Mouse (Mus musculus): ENCODE data around the gene Filip1.

The Filip1 gene

GRCm38 (mm10) chr9:79947973-79948372 is 64.7 kb downstream of the Filip1 start:
- no peak for DNase-seq (ENCODE audit: low spot score)

DNA sequence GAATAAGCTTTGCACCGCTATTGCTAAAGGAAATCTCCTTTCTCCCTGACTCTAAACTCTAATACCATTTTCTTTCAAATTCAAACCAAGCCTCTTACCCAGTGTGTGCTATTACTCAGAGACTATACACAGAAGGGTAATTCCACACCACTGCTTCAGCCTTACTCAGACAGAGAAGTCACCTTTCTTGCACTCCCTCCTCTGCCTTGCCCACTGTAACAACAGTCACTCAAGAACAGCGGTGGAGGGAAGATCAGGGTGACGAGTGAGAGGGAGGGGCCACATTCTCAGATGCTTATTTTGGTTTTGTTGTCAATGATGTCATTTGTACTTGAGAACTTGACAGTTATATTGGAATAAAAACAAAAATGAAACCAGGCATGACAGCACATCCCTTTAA is 65.2 kb downstream of the Filip1 start:
- DNase-seq (ENCODE audit: low spot score) = no peak

DNA sequence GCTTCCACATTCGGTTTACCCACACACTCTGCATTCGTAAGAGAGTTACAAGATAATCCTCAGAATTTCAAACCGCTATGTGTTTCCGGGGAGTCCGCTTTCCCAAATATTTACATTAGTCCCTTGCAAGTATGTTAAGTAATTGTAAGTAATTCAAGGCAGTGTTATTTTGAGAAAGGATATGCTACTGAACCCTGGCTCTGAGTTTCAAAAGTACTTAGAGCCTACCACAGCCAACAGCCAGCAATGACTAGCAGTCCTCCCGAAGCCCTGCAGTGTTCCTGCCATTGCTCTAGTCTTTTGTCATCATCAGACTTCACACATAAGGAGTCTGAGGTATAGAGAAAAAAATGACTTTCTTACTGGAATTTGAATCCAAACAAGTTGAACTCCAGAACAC is 67.8 kb downstream of the Filip1 start:
- no peak for DNase-seq (ENCODE audit: low spot score)

DNA sequence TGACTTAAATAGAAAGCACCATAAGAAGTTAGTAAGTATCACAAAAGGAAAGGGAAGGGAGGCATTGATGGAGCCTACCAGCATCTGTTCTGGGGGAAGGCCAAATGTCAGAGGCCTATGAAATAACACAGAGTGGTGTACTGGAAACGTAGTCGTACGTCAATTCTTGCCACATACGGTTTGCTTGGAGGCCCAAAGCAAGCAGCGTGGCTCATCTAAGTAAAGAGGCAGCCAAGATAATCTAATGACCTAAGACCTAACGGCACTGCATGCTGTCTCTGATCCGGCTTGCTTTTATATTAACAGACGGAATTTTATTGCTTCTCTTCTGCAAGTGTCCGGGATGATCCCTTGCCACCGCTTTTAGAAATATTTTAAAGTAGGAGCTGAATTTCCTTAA is 68.7 kb downstream of the Filip1 start:
- no peak for DNase-seq (ENCODE audit: low spot score)

GRCm38 (mm10) chr9:79938416-79939206 is 74.0 kb downstream of the Filip1 start:
- DNase-seq (ENCODE audit: low spot score) = no peak

DNA sequence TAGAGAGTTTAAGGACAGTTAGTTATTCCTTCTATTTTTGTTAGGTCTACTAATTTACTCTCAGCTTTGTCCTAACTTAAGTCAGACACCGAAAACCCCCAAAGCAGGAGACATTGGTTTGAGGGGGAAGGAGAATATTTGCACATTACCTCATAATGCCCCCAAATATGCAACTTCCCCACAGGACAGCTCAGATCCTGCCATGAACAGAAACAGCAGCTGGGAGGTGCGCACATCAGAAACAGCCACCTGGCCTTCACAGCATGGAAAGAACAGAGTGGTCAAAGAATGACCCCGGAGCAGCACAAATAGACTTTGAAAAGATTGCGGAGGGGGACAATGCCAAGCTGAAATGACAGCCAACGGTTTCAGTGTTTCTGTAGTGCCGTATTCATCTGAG is 75.1 kb downstream of the Filip1 start:
- no peak for DNase-seq (ENCODE audit: low spot score)

GRCm38 (mm10) chr9:79932578-79932977 is 80.1 kb downstream of the Filip1 start:
- no peak for DNase-seq (ENCODE audit: low spot score)

GRCm38 (mm10) chr9:79928092-79928491 is 84.6 kb downstream of the Filip1 start:
- no peak for DNase-seq (ENCODE audit: low spot score)

DNA sequence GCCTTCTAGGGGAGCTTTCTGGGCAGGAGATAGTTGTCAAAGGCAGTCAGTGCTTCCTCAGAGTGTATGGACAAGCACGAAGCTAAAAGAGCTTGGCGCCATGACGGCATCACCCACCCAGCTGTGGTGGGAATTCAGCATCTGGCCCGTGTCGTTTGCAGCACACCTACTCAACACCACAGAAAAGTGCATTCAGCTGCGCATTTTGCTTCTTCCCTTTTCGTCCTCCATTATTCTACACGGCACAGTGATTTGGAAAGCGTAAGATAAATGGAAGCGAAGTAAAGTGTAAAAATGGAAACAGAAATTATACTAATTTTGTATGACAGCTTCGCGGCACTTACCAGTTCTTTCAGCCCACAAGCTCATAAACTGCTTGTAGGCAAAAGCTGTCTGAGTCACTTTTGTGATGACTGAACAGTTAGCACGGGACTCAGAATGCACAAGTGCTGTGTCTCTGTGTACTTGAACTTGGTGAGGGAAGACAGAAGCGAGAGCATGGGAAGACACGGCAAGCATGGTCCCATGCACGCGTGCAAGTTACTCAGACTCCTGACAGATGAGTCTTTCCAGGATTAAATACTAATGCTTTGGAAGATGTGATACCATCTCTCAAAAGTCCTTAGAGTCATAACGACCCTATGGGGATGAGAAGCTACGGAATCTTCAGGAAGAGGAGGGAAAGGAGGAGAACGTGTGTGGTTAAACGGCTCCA is 85.3 kb downstream of the Filip1 start:
- DNase-seq (ENCODE audit: low spot score) = no peak

DNA sequence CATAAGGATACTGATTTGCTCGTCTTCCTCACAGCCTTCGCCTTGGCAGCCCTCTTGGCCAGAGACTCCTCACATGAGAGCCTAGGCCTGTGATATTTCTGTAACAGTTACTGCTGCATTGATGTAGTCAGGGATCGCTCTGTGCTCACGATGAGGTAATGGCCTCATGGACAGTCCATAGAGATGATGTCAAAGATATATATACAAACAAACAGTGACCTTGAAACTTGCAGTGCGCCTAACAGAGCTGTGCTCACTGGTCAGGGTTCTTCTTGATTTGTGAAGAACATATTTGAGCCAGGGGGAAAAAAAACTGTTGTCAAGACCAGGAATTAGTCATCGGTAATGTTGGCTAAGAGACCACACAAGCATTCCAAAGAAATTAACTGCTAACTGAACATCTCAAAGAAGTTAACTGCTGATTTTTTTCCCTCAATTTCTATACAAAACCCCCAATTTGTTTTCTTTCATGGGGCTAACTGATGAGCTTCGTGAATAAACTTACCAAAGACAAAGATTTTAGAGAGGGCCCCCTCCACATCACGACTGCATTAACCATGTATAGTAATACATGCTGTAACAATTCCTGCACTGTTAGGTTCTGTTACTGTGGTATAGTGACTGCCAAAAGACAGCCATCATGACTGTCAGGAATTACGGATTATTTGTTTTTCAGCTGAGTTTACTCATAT is 86.0 kb downstream of the Filip1 start:
- DNase-seq (ENCODE audit: low spot score) = no peak

DNA sequence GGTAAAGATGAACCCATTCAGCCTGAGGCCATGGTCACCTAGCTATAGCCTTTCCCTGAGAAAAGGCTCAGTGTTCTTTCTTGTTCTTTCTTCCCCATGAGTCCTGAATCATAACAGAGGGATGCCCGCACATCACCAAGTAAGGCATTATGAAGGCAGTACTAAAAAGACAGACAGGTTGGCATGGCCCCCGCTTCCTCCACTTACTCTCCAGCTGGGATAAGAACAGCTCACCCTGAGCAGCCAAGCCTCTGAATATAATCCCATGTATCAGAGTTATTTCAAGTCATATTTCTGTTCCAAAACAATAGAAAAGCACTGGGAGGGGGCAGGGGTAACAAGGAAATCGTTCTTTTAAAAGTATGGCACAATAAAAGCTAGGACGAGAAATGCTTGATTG is 86.7 kb downstream of the Filip1 start:
- DNase-seq (ENCODE audit: low spot score) = no peak

GRCm38 (mm10) chr9:79923262-79923661 is 89.4 kb downstream of the Filip1 start:
- no peak for DNase-seq (ENCODE audit: low spot score)

GRCm38 (mm10) chr9:79922493-79922760 is 90.2 kb downstream of the Filip1 start:
- no peak for DNase-seq (ENCODE audit: low spot score)

DNA sequence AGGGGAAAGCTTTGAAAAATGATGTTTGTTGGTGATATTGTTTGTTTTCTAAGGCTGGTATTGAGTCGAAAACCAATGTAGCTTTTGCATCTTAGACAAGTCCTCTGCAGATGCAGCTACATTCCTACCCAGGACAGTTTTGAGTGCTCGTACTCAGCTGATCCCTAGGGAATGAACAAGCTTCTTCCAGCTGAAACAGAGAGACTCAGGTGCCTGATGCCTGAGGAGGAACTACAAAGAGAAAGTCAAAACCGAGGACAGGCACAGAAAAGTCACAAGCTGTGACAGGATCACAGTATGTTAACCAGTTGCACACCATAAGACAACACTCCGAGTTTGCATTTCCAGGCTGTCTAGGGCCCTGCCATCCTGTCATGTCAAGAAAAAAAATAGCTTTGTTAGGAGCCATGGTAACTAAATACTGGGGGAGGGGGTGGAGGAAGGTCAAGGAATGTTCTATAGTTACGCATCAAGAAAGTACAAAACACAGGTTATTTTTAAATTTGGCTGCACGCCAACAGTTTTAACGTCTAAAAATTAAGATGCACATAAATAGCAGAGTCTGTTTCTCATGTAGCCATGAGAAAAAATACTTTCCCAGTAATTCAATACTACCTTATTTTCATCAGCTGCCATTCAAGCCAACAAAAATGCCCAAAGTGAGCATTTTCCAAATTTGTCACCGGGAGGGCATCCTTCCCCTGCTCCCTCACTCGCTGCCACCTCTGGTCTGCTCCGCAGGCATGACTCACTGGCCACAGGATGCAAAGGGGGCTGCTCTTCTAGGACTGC is 90.8 kb downstream of the Filip1 start:
- no peak for DNase-seq (ENCODE audit: low spot score)

DNA sequence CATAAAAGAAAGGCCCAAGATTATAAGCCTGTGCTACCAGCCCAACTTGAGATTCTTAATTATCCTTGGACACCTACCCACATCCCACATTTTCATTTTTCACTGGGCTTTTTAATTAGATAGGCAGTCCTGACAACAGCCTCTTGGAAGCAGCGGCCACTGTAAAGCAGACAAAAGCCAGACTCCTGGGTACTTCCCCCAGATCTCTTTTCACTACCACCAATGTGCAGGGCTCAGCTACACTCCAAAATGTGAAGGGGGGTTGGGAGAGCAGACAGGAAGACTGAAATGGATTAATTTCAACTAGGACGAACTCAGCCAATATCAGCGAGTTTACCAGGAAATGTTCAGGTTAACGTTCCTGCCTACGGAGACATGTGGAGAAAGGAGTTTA is 92.1 kb downstream of the Filip1 start:
- no peak for DNase-seq (ENCODE audit: low spot score)

DNA sequence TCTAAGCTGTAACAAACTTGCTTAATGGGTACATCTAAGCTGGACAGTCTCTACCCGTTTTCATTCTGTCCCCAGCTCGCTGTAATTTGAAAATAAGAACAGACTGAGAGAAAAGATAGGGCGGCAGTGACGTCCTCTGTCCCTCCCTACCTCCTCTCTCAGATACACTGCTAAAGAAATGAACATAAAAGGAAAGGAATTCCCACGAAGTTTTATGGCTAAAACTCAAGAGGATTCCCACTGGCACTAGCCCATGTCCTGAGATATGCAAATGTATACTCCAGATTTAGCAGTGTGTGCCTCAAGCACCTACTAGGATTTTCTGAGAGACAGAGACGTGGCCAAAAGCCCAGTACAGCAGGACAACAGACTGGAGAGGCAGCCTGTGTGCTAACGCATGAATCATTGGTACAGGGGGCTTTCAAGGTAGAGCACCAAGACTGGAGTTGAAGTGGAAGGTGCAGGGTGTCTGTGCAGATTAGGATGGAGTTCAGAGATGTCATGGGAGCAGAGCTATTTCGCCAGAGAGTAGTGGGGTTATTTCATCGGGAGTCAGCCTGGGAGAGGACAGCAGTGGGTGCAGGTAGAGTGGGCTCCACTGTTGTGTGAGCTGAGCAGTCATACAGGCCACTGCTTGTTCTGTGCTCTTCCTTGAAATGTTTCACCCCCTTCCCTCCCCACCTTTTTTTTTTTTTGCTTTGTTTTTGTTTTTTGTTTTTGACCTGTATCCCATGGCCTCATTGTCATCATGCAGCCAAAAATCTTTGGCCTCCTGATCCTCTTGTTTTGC is 92.7 kb downstream of the Filip1 start:
- no peak for DNase-seq (ENCODE audit: low spot score)

DNA sequence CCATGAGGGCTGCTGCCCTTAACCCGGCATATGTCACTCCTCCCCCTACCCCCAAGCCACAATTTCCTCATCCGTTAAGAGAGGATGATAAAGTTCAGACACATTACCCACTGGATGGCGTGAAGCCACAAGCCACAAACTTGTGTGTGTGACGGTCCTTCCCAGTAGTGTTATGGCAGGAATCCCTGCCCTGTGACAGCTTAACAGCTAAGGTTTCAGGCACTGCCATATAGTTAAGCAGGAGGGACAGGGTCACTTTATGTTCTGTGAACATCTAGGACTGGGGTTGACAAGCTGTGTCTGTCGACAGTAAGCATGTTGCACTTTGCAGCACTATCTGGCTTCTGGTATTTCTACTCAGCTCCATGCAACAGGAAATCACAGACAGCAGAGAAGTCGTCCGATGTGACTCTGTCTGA is 93.3 kb downstream of the Filip1 start:
- DNase-seq (ENCODE audit: low spot score) = no peak

DNA sequence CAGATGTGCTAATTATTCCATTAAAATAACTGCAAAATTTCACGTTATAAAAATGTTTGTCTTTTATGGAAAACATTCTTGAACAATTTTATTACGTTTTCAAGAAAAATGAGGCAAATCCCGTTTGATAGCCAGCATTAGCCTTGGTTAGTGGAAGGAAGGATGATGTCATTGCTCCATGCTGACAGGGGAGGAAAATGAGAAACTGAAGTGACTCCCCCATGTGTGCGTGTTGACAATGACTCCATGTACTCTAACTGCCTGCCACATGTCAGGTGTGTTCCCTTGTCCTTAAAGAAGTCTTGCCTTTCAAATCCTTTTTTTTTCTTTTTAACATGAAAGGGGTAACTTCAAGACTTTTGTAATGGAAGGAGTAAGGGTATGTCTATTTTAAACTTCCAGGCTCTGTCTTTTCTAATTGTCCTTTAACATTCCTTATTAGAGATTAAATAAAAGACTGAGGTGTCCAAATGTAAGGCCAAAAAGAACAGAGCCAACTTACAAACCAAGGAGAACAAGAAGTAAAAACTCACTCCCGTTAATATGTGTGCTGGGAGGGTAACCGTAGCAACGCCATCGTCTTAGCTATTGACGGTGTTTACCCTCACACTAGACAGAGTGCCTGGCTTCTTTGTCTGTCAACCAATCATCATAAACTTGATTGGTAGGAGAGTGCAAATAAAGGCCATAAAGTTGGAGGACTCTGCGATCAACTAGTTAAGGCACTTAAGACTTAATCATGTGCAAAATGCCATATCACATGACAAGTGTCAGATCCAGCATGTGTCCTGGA is 94.1 kb downstream of the Filip1 start:
- DNase-seq (ENCODE audit: low spot score) = no peak

GRCm38 (mm10) chr9:79914276-79914675 is 98.4 kb downstream of the Filip1 start:
- no peak for DNase-seq (ENCODE audit: low spot score)

GRCm38 (mm10) chr9:79912971-79913370 is 99.7 kb downstream of the Filip1 start:
- DNase-seq (ENCODE audit: low spot score) = no peak

- DNase-seq (ENCODE audit: low spot score) = no peak
Measured at GRCm38 (mm10) chr9:79910166-79910565, 102.5 kb downstream of the Filip1 start.

Measured in urinary bladder, postnatal 25 days (tissue).